Mouse (Mus musculus) kidney, adult 2 months (tissue): ENCODE data around the gene Dnah5. TPM values are rescaled to one million over a fixed set of nuclear protein-coding genes. Genes with fewer than 3 reads are reported as not detected.
"Not testable (repeated sequence)": the region's sequence is repeated elsewhere in the genome, so short reads cannot be mapped to it uniquely, and the experiment has no call there.

Experiments used
- DNase-seq: peaks from one replicate; pipeline ENCODE4 v3.0.0; 2021
- H3K27ac ChIP-seq: fragments of 200-500 bp; 2 replicates; pipeline ENCODE4 v1.5.1; 2012; ENCODE audit warnings: low read depth, low read length, control low read depth, inconsistent platforms; ENCODE audit not compliant: insufficient read depth
- H3K27me3 ChIP-seq: fragments of 200-500 bp; replicated peaks from 2 replicates; pipeline ENCODE4 v1.6.1; 2012; ENCODE audit warnings: mild to moderate bottlenecking, moderate library complexity, low read length, inconsistent platforms; ENCODE audit not compliant: control insufficient read depth, insufficient read depth
- H3K36me3 ChIP-seq: fragments of 200-500 bp; 2 replicates; pipeline ENCODE4 v1.6.1; 2012; ENCODE audit warnings: mild to moderate bottlenecking, moderate library complexity, low read length, inconsistent platforms; ENCODE audit not compliant: control insufficient read depth, insufficient read depth
- H3K4me1 ChIP-seq: fragments of 200-500 bp; 2 replicates; pipeline ENCODE4 v1.6.1; 2011; ENCODE audit warnings: low read length; ENCODE audit not compliant: control insufficient read depth, insufficient read depth
- H3K4me3 ChIP-seq: fragments of 200-500 bp; 2 replicates; pipeline ENCODE4 v1.5.1; 2011; ENCODE audit warnings: mild to moderate bottlenecking, low read depth, low read length, control low read depth; ENCODE audit not compliant: insufficient read depth
- CTCF ChIP-seq: fragments of 200-500 bp; conservative IDR thresholded peaks from 2 replicates; pipeline ENCODE4 v1.5.1; 2011; ENCODE audit warnings: low read depth, mild to moderate bottlenecking, control low read depth, low read length, moderate library complexity, mixed read lengths; ENCODE audit not compliant: insufficient read depth, insufficient read length
- POLR2A ChIP-seq: fragments of 200-500 bp; IDR thresholded peaks from one replicate; pipeline ENCODE4 v1.6.1; 2011; ENCODE audit warnings: low read depth, low read length, control low read depth
- WGBS: fragments of 180-500 bp; shearing (Covaris S2); methylation state at CpG from one replicate; pipeline ENCODE4 v1.1.7; 2018; 5-methylcytosine and 5-hydroxymethylcytosine counted together
- polyA plus RNA-seq: library from polyadenylated mRNA; depleted of rRNA; stranded (reverse); fragments of >200 nt; gene quantifications from 2 replicates; pipeline ENCODE4 v1.2.3, GENCODE M21; 2012

Gene Dnah5
- polyA plus RNA-seq, 1 experiment = 0.08 TPM

DNA sequence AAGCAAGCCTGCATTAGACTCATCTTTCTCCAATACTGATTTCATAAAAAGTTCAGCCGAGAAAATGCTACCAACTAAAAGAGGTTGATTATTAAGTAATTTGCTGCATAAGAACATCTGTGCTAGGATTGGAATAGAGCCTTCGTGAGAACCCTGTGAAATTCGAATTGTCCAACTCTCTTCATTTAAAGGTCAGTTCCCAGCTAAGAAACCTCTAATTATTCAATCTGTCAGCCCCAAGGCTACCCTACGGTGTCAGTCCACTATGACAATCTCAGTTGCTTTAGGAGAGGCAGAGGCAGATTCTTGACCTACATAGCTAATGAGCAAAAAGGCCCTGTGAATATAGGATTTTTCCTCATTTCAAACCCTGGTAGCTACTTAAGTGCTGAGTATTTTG, 191.9 kb downstream of the Dnah5 start:
- WGBS = 75% methylated on average over 4 of the region's 4 CpGs
- Histone ChIP-seq H3K27ac (no peak overlapping the region), H3K27me3 (no peaks in the 10 kb centered on the region; the same call in 1 of the 2 replicates), H3K4me1 (no peaks in the 10 kb centered on the region), H3K4me3 (no peak overlapping the region), H3K36me3 (no peaks in the 10 kb centered on the region)
- DNase-seq = no peak
- TF ChIP-seq CTCF (no peak), POLR2A (no peak)

DNA sequence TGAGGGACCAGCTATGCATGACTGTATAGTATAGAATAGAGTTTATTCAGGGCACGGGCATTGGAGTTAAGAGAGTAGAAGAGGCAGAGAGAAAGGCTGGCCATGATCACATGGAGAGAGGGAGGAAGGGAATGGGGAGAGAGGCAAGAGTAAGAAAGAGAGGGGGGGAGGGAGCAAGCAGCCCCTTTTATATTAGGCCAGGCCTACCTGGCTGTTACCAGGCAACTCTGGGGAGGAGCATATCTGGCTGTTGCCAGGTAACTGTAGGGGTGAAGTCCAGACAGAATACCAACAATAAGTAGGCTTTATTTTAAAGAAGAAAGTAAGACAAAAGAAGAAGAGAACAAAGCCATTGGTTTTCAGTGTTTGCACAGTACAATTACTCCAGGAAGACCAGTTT, 194.9 kb downstream of the Dnah5 start:
- H3K36me3 ChIP-seq = no peaks in the 10 kb centered on the region
- H3K27ac ChIP-seq = no peak overlapping the region
- 64% methylated on average over 1 of the region's 1 CpGs for WGBS
- H3K4me3 ChIP-seq = no peak overlapping the region
- no peak for DNase-seq
- H3K27me3 ChIP-seq = no peaks in the 10 kb centered on the region; the same call in 1 of the 2 replicates
- H3K4me1 ChIP-seq = no peaks in the 10 kb centered on the region
- TF ChIP-seq CTCF = no peak
- TF ChIP-seq POLR2A = no peak

- TF ChIP-seq CTCF (no peak), POLR2A (no peak)
- Histone ChIP-seq H3K27ac (no peak overlapping the region), H3K4me3 (no peak overlapping the region), H3K4me1 (no peaks in the 10 kb centered on the region), H3K27me3 (no peaks in the 10 kb centered on the region; the same call in 1 of the 2 replicates), H3K36me3 (no peaks in the 10 kb centered on the region)
- WGBS = 64% methylated on average over 8 of the region's 8 CpGs
- no peak for DNase-seq
Observed at GRCm38 (mm10) chr15:28399258-28399657, 195.7 kb downstream of the Dnah5 start.

GRCm38 (mm10) chr15:28404630-28405029, 201.1 kb downstream of the Dnah5 start:
- Histone ChIP-seq H3K4me3 (no peak overlapping the region), H3K27me3 (no peaks in the 10 kb centered on the region), H3K27ac (no peak overlapping the region), H3K36me3 (no peaks in the 10 kb centered on the region), H3K4me1 (no peaks in the 10 kb centered on the region)
- 67% methylated on average over 3 of the region's 3 CpGs for WGBS
- DNase-seq = no peak
- TF ChIP-seq CTCF (no peak), POLR2A (no peak)

DNA sequence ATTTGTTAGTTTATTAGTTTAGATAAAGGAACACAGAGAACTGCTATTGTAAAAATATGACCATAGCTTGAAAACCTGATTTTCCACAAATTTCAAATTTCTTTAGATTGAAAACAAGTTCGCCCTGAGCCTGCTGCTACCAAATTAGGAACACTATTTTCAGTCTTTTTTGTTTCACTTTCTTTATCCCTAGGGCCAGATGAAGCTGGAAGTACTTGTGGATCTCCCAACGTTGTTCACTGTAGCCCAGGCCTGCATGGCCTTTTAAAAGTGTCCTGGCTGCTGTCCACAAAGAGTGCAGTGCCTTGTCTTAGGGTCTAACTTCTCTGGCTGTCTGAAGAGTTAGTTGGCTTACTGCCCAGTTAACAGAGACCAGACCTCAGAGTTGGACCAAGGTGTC, 201.6 kb downstream of the Dnah5 start:
- Histone ChIP-seq H3K36me3 (no peaks in the 10 kb centered on the region), H3K27me3 (no peaks in the 10 kb centered on the region), H3K4me1 (no peaks in the 10 kb centered on the region), H3K27ac (no peak overlapping the region), H3K4me3 (no peak overlapping the region)
- TF ChIP-seq CTCF (no peak), POLR2A (no peak)
- WGBS = 58% methylated on average over 2 of the region's 2 CpGs
- no peak for DNase-seq

- Histone ChIP-seq H3K27me3 (no peaks in the 10 kb centered on the region), H3K4me1 (no peaks in the 10 kb centered on the region), H3K4me3 (no peak overlapping the region), H3K36me3 (no peaks in the 10 kb centered on the region), H3K27ac (no peak overlapping the region)
- DNase-seq = peak; percentile 5
- WGBS = 67% methylated on average over 4 of the region's 4 CpGs
- TF ChIP-seq CTCF (no peak), POLR2A (no peak)
Observed at GRCm38 (mm10) chr15:28439702-28440101, 236.2 kb downstream of the Dnah5 start.

DNA sequence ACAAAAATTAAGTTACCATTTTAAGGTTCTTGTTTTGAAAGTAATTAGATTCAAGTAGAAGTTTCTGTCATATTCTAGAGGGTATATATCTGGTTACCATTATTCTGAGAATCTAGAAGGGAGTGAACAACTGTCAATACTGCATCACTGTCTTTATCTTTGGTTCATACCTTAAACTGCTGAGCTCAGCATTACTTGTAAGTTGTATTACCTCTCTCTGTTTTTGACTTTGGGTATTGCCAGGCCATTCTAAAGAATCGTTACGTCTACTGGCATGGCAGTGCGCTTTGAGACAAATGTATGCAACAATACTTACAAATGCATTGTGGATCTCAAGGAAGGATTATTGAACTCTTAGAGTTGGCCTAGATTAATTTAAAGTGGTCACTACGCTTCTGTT, 240.9 kb downstream of the Dnah5 start:
- TF ChIP-seq CTCF (no peak), POLR2A (no peak)
- H3K27ac ChIP-seq = no peak overlapping the region
- no peaks in the 10 kb centered on the region for H3K4me1 ChIP-seq
- no peak for DNase-seq
- H3K27me3 ChIP-seq = no peaks in the 10 kb centered on the region
- H3K36me3 ChIP-seq = no peaks in the 10 kb centered on the region
- H3K4me3 ChIP-seq = no peak overlapping the region
- 92% methylated on average over 4 of the region's 4 CpGs for WGBS

GRCm38 (mm10) chr15:28461091-28461778, 257.7 kb downstream of the Dnah5 start:
- H3K27me3 ChIP-seq, H3K27ac ChIP-seq, H3K4me1 ChIP-seq, H3K4me3 ChIP-seq, H3K36me3 ChIP-seq, DNase-seq: not testable (repeated sequence)
- WGBS = 88% methylated on average over 2 of the region's 2 CpGs
